Mouse (Mus musculus) spleen, adult 10 weeks (tissue): Measurements from ENCODE around the gene Scgb2b19. TPM values are rescaled to one million over a fixed set of nuclear protein-coding genes. Genes with fewer than 3 reads are reported as not detected.

Source experiments
- polyA plus RNA-seq: library from polyadenylated mRNA; stranded (reverse); fragments of 350-450 nt; fragmentation: Illumina TruSeq; extraction: RNeasy Lipid Tissue Mini Kit (QIAGEN cat#74804); gene quantifications from one replicate; pipeline ENCODE4 v1.2.3, GENCODE M21; 2015; ENCODE audit warnings: low replicate concordance; ENCODE audit not compliant: insufficient read depth

The Scgb2b19 gene
- polyA plus RNA-seq = not detected

DNA sequence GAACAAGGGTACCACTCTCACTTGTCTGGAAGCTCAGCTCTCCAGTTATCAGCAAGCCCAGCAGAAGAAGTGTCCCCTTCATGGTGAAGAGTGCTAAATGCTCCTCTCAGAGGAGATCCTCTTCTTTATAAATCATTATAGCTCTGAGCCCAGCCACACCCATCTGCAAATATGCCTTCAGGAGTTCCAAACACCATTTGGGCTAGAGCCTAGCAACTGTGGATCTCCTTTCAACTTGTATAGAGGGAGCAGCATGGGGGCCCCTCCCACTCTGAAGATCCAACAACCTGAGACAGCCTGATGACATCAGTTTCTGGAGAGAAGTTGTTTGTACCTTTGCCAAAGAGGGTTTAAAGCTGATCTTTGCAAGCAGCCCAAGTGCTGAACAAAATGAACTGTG, at the start of gene Scgb2b19:
TSS of gene Scgb2b19 (minus strand) at position 101 of the 400 bp plus-strand sequence.

GRCm38 (mm10) chr7:33286991-33287390, 6.9 kb upstream of the Scgb2b19 start, which contains the start of gene Scgb1b19:
Gene Scgb1b19 (plus strand): TSS chr7:33287291.

Other genes starting within 250 kb of the Scgb2b19 start
- gene Scgb2b17, start 223.8 kb downstream of the Scgb2b19 start, polyA plus RNA-seq = not detected
- gene Scgb1b17, start 216.9 kb downstream of the Scgb2b19 start, polyA plus RNA-seq = not detected
- not detected for gene Scgb2b18, start 106.5 kb downstream of the Scgb2b19 start, polyA plus RNA-seq
- not detected for gene Scgb1b18, start 94.8 kb downstream of the Scgb2b19 start, polyA plus RNA-seq
- not detected for gene Scgb1b19, start 7.0 kb upstream of the Scgb2b19 start, polyA plus RNA-seq
- not detected for gene Scgb2b20, start 86.0 kb upstream of the Scgb2b19 start, polyA plus RNA-seq
- not detected for gene Scgb1b20, start 92.9 kb upstream of the Scgb2b19 start, polyA plus RNA-seq
- not detected for gene Scgb2b21, start 240.1 kb upstream of the Scgb2b19 start, polyA plus RNA-seq